Mouse (Mus musculus) A20 (cell line): Measurements from ENCODE around the gene Prep.

Experiments used
- DNase-seq: peaks from one replicate; pipeline ENCODE4 v3.0.0-alpha.2; 2011; ENCODE audit warnings: low read depth, low spot score

The Prep gene

DNA sequence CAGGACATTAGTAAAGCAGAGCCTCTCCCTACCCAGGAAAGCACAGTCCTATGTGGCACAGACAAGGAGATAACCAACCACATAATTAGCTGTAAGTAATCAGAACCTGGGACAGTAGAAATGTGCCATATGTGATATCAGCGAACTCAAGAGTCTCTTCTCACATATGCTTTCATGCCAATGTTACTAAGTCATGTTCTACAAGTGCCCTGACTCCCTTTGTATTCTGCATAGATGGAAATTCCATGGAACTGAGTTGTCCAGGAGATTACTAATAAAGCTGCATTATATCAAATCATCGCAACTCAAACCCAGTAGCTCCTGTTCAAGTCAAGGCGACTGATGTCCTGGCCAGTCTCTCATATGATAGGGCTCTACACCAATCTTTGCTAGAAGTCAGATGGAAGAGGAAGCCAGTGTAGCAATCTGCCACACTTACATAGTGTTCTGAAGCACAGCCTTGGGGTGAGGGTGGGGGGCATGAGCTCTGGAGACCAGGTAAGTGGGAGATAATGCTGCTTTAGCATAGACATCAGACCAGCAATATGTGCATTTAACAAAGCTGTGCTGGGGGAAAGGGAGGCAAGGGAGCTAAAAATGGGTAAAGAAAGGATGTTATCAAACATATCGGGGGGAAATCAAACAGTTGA lies 113.8 kb downstream of the Prep start:
- DNase-seq, result no peak

DNA sequence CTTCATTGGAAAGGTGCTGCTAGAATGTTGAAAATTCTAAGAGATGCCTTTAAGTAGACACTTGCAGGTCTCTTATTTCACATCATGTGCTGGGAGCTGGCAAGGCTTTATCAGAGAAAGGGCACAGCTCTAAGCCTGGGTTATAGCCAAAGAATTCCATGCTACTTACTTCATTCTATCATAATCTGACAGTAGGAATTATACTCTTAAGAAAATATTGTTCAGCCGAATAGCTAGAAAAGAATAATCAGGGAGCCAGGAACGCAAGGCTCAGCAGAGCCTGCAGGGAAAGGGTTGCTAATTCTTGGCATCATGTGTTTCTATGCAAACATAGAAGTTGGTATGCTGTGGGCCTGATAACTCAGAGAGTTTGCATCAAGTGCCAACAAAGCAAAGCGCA lies 114.3 kb downstream of the Prep start:
- DNase-seq, result no peak

DNA sequence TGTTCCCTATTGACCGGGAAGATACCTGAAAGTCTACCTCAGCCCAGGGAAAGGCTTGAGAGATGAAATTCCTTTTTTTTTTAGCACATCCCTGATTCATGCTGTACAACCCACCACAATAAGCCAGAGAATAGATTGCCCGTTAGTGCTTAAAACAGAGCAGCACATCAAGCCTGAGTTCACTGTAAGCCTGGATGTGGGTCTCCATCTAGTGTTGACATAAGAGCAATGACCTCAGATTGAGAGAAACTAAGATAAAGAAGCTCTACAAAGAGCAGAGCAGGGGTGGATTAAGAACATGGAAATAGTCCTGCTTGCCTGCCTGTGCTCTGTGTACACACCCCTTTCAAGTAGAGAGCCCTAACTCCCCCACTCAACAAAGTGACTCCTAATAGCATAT lies 118.5 kb downstream of the Prep start:
- no peak for DNase-seq

DNA sequence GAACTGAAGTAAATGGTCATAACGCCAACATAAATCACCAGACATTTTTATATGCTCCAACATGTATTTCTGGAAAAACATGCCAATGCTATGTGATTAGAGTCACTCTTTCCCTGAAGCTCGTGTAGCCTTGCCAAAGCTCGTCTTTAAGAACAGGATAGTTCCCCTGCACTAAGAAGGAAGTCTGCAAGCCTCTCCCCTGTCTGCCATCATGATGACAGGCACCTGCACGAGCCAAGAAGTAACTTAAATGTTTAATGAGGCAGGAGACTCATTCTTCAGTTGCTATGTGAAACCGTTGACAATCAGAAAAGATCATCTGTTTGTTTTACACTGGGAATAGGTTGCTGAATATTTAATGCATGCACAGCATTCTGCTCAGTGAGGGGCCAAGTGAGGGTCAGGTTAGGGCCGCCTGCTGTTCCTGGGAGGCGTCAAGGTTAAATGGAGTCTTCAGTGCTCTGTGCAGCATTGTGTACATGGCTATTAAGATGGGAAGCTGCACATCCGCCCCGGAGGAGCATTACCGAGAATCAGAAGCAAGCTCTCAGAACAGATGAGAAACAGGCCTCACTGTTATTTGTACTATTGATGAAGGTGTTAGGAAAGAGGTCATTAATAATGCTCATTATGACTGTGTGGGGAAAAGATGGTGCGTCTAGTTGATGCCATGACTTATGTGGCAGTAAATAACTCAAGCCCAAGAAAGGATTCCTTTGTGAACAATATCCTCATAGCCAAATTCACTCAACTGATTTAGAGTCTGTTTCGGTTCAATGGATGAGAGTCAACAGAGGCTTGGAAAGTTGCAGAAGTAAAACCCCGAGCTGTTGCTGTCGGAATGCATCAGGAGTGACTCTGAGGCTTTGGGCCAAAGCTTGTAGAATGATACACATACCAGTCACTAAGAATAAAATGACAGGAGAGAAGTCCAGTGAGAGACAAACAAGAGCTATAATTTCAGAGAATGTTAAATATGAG lies 126.6 kb downstream of the Prep start:
- no peak for DNase-seq

DNA sequence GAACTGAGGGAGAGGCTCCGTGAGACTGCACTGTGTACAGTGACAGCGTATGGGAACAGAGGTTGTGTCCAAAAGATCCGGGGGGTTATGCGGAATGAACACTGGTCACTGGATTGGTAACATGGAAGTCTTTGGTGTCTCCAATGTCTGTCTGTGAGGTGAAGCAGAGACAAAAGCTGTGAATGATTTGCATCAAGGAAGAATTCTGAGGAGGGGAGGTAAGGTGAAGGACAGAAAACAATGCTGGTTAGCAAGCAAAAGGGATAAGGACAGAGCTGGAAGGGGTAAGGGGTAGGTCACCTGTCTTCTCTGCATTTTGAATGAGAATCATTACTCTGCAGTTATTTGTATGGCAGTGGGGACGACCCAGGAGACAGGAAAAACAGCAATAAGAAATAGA lies 127.5 kb downstream of the Prep start:
- DNase-seq, result no peak

DNA sequence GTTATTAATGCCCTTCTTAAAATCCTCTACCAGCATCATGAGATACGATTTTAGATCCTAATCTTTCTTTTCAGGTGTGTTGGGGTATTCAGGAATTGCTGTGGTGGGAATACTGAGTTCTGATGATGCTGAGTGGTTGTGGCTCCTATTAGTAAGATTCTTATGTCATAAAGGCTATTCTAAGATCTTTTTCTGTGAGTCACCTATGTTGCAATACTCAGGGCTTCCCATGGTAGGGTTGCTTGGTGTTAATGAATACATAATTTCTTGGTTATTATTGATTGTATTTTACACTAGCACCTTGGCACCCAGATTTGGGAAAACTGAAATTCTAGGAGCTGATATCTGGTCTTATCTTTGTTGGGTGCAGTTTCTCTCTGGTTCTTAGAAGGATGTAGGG lies 137.6 kb downstream of the Prep start:
- DNase-seq, result no peak

DNA sequence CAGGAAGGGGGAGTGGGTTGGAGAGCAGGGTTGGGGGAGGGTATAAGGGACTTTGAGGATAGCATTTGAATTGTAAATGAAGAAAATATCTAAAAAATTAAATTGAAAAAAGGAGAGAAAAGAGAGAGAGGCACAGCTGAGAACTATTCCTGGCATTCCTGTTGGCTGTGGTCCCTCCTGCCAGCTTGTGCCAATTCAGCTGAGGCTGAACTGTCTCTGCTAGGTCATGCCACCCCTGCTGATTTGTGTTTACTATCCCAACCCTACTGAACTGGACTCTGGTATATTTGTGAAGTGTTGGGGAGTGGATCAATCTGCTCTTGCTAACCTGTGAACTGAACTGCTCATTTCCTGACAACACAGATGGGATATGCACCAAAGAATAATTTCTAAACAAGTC lies 143.2 kb downstream of the Prep start:
- no peak for DNase-seq

DNA sequence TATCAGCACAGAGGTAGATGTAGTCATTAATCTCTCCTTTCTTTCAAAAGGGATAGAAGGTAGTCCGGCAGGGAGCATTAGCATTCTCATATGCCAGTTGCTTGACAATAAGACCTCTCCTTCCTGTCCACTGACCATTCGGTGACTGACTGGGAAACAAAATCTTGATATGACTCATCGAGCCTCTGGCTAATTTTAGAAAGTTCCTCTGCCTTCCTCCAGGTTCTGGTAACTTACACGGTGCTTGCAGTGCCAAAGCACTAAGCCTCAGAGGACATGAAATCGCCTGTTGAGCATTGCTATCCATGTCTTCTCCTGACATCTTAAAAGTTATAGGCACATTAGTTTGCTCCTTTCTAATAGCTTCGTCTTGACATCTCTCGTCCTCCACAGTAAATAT lies 149.7 kb downstream of the Prep start:
- no peak for DNase-seq
